Mouse (Mus musculus): Measurements from ENCODE around the gene Dnajc13.

The Dnajc13 gene

DNA sequence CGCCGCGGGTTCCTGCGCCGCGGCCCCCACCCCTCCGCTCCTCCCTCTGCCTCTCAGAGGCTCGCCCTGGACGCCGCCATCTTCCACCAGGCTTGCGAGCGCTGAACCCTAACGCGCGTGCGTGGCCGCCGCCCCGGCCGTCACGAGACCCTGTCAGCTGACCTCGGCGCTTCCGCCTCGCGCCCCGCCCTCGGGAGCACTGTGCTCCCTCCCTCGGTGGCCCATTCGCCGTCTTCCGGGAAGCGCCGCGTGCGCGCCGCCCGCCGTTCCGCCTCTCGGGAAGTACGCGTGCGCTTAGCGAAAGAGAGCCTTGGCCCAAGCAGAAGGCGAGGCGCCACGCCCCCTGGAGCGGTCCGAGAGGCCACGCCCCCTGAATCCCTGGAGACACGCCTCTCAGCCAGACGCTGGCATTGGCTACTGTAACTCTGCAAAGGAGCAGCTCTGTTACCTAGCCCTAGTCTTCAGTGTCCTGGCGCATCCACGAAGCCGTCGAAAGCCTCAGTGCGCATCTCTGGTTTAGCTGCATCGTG lies at the start of gene Dnajc13:
Gene Dnajc13 (minus strand): TSS at position 108 of the 530 bp plus-strand sequence.
- DNase-seq, result peak; percentile 99

DNA sequence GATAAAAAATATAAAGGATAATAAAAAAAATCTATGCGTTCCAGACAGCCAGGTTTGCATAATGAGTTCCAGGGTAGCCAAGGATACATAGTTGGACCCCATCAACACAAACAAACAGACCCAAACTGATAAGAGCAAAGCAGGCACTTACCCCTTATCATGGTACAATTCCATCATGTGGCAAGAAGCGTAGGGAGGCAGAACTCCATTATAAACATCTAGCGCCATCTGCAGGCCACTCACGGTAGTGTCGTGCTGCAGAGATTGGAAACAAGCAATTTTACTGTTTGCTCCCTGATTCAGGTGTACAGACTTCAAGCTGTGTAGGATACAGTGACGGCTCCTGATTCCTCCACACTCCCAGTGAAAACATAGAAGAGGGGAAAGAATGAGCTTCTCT lies 44.0 kb upstream of the Dnajc13 start:
- peak; percentile 31 to 67 for DNase-seq

DNA sequence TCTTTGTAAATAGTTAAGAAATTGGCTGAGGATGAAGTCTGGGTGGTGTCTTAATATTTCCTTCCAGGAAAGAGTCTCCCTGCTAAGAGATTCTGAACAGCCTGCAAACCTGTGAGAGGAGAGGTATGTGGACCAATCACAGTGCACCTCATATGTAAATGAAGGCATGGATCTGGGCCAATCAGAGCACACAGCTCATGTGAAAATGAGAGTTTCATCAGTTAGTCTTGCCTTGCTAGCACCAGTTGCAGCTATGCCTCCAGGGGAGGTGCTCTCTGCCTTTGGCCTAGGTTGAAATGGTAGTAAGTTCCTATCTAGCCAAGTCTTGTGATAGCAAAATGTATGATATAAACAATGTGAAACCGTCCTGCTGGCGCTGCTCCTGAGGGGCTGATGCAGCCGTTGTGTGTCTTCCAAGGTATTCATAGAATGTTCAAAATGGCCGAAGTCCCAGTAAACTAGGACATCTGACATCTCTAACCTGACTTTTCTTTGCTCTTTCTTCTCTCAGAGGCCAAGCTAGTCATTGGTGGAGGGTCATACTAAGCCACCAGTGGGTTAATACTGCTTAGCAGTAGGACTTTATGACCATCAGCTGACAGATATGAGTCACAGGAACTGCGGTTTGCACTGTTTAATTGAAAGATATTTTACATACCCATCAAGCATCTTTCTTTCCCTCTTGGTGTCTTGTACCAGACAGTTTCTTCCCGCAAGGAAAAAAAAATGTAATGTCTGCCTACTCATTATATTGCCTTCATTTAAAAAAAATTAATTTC lies 42.8 kb upstream of the Dnajc13 start:
- DNase-seq, result no peak

DNA sequence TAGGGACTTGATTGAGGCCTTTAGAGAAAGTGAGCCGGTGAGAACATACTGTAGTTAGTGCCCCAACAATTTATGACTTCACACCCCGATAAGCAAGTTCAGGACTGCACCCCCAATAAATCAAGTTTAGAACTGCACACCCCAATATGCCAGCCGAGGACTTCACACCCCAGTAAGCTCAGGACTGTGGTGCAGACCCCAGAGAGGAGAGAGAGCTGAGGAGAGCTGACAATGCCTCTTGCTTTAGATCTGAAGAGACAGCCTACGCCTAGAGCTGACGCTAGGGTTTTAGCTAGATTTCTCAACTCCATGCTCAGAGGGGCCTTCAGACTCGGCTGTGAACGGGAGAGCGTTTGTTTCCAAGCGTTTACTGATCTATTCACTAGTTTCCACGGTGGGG lies 42.1 kb upstream of the Dnajc13 start:
- no peak for DNase-seq

DNA sequence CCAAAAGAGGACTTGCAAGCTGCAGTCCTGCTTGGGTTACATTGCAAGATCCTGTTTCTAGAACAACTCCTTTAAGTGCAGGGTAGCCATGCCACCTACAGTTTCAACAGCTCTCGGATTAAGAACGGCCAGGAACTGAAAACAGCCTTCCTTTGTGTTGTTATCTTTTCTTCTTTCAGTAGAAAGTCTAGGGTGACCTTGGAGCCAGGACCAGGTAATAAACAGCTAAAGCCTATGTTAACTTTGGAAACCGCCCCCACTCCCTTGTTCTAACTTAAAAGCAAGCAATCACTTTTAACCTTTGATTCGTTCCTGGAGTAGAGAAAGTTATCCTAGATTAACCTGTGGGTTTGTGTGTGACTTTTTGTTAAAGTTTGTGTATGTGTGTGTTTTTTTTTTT lies 41.6 kb upstream of the Dnajc13 start:
- no peak for DNase-seq

DNA sequence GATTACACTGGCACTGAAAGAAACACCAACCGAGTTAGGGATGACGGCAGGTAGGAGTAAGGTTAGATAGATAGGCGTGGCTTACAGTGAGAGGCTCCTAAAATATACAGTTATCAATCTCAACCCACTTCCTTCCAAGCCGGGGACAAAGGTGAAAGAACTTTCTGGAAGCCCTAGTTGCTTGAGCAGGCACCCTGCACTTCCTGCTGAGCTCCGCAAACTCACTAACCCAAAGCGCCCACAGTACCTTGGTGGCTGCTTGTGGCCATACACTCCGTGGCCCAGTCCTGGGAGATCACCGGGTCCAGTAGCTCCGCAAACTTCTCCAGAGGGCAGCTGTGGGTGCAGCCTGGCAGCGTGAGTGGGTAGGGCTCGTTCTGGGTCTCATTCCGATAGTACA lies 37.8 kb upstream of the Dnajc13 start:
- no peak for DNase-seq

DNA sequence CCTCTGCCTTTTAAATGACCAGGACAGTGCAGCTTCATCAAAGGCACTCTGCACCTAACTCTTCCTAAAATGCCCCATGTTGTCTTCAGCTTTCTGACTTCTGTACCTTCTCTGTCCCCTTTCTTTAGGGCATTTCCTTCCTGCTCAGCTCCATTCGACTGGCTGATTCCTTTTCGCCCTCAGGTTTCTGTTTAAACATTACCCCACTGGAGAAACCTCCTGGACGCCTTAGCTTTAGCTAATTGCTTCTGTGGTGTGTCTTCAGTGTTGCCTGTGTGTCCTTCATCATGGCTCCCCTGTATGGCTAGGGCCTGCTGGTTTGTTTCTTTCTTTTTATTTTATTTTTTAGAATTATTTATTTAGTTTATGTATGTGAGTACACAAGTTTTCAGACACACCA lies 34.3 kb upstream of the Dnajc13 start:
- DNase-seq, result no peak

DNA sequence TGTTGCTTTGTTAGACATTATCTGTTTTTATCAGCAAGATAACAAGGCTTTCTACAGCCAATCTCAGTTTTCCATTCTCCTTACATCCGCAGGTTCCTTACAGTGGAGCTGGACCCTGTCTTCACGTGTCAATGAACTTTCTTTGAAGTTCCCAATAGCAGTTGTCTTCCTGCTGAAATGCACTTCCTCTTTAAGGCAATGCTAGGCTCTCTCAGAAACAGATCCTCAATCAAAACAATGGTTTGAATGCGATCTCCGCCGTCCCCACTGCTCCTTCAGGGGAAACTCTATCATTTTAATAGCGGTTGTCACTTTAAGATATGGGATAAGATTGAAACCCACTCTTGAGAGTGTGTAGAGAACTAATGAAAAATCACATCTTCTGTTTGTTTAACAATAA lies 22.2 kb upstream of the Dnajc13 start:
- no peak for DNase-seq

DNA sequence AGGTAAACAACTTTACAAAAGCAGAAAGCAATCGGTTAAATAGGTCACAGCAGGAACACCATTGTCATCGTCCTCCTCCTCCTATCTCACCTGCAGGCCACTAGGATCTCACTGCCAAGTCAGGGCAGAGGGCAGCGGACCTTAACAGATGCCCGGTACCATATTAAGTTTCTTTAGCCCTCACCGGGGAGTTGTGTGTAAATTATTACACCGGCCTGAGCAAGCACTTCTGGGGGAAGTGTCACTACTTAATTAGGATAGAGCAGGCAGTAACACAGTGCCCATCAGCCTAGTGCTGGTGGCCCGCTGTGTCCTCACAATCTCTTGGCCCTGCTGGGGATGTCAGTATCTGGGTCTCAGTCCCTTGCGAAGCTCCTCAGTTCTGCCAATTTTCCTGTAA lies 19.8 kb upstream of the Dnajc13 start:
- no peak for DNase-seq

DNA sequence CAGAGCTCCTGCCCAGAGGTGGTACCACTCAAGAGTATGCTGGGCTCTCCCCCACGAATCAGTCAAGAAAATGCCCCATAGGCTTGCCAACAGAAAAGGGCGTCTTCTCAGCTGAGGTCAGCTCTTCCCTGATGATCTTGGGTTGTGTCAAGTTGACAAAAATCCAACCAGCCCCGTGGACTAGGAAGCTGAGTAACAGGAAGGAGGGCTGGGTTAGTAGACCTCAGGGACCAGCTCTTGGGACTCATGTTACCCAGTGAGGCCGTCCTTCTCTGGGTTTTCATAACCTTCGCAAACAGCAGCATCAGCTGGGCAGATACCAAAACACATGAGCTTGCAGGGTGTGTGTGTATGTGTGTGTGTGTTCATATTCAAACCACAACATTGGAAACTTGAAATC lies 19.0 kb upstream of the Dnajc13 start:
- no peak for DNase-seq

DNA sequence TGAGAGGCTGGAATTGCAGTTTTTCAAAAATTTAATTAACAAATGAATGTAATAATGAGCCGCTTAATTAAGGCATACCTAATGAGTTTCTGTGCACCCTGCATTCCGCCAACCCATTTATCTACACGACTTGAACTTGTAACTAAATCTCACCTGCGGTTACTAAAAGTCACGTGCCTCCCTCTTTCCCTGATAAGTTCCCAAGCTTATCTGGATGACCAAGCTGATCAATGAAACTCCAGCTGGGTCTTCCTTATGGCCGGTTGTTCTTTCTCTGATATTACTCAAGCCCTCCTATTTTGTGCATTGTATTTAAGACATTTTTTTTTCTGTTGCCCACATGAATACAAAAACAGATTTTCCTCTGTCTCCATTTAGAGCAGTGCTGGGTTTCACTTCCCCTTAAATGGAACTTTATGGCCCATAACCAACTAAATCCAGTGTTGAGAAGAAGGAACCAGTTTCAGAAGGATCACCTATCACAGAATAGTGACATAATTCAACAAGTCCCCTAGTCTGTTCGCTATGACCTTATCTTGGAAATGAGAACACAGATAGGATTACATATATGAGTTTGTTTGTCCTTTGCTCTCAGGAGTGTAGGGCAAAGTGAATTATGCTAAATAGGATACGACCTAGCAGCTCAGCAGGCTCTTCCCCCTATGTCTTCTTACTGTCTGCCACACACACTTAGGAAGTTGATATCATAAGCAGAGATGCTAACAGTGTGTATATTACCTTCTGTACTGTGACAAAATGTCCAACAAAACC lies 18.2 kb upstream of the Dnajc13 start:
- DNase-seq, result no peak

DNA sequence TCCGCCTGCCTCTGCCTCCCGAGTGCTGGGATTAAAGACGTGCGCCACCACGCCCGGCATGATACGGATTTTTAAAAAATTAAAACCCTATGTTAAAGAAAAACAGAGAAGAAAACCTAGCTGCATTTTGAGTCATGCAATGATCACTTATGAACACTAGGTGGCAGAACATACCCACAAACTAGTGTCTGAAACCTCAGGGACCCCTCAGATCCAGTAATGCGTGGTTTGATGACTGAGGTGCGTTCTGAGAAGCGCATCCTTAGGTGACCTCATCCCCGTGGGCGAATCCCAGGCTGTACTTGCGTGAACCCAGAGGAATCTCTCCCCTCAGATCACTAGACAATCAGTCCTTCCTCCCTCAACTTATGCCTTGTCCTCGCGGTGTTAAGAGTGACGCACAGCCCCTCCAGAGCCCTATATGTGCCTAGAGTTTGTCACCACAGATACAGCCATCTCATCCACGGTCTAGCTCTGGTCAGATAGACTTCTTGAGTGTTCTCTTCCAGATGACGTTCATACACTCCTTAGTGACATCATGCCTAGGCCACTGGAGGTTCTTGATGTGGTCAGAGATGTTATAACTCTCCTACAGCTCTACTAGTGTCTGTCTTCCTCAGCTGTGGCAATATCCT lies 14.9 kb upstream of the Dnajc13 start:
- DNase-seq, result peak in 1 of 2 experiments; percentile 13

DNA sequence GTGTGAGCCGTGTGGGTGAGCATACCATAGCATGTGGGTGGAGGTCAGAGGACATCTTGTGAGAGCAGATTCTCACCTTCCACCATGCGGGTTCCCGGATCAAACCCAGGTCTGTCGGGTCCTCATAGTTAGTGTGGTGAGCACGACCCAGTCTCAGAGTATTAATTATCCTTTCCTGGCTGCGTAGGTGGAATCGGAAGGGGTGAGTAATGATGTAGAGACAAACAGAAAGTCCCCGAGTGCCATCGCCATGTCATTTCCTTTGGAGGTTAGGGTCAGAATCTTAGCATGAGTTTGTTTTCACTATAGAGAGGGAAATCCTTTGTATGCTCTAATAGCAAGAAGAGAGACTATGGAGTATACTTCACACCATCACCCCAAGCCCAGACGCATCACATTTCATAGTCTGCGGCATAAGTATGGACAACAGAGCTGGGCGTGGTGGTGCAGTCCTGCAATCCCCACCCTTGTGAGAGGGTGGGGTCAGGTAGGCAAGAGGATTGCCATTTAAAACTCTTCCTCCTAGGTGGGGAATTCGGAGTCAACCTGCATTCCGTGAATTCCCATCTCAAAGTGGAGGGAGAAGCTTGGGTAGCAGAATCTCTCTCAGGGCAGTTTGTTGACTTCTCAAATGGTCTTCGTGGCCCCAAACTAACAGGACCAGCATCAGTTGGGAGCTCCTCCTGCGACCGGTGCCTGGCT lies 12.5 kb upstream of the Dnajc13 start:
- no peak for DNase-seq

DNA sequence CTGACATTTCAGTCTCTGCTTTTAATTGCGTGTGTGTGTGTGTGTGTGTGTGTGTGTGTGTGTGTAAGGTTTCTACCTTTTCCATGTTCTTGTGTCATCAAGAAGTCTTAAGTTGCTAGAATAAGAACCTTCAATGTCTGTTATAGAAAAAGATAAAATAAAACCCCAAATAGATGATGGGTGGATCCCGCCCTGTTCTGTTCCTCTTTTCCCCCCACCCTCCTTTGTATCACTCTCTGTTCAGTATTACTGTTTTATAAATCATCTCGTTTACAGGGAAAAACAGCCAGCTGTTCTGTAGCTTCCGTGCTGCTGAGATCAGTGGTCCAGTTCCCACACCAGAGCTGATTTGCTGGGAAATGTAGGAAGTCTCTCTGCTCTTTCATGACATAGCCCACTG lies 9.3 kb upstream of the Dnajc13 start:
- DNase-seq, result no peak

DNA sequence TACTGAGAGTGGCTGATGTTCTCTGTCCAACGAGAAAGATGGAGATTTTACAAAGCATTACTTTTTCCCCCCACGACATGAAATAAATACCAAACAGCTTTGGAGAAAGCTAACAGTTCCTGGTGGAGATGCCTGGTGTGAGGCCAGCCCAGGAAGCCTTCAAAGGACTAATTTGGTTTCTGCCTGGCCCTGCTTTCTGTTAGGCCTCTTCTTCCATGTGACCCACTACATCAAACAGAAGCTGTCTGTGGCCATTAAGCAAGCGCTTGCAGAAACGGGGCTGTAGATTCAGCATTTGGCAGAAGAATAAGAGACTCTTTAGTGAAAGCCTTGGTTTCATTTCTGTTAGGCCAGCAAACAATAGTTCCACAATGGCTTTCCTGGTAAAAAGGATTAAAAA lies 8.9 kb upstream of the Dnajc13 start:
- no peak for DNase-seq

DNA sequence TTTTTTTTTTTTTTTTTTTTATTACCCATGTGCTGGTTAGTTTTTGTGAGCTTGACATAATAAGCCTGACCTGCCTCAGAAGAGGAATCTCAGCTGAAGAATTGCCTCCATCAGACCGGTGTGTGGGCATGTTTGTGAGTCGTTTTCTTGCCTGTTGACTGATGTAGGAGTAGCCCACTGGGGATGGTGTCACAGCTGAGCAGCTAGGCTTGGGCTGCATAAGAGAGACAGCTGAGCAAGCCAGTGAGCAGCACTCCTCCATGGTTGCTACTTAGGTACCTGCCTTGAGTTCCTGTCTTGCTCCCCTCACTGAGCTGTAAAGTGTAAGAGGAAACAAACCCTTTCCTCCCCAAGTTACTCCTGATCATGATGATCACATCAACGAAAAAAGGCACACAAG lies 7.2 kb upstream of the Dnajc13 start:
- DNase-seq, result no peak

DNA sequence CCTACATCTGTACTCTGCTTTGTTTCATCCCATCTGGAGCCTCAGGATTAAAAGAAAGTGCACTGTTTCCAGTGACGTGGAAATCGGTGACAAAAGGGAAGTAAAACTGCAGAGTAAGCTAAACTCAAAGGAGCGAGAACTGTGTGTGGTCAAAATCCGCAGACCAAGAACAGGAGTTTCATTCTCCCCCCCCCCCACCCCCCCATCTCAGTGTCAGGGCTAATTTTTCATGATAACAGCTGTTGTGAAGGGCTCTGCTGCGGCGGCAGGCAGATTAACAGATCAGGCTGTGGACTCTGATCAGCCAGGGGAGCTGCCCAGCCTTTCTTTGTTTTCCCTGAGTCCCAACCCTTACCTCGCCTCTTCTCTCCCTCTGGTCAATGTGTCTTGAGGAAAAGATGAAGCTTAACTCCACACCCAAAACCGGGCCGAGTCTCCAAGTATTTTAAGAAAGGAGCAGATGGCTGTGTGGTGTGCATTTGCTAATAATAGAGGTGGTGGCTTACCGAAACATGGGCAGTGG lies 6.7 kb upstream of the Dnajc13 start:
- DNase-seq, result no peak

DNA sequence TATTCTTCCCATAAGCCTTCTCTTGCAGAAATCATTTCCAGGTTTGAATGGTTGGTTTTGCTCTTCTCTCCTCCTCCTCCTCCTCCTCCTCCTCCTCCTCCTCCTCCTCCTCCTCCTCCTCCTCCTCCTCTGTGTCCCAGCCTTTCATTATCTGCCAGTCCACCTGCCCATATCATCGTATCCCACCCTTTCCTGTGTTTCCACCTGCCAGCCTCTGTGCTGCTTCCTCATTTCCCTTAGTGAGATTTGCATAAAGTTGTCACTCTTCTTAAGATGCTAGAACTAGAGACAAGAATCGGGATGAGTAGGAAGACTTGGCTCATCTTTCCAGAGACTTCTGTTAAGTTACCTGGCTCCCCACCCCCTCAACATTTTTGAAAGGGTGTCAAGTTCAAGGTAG lies 1.8 kb upstream of the Dnajc13 start:
- no peak for DNase-seq

DNA sequence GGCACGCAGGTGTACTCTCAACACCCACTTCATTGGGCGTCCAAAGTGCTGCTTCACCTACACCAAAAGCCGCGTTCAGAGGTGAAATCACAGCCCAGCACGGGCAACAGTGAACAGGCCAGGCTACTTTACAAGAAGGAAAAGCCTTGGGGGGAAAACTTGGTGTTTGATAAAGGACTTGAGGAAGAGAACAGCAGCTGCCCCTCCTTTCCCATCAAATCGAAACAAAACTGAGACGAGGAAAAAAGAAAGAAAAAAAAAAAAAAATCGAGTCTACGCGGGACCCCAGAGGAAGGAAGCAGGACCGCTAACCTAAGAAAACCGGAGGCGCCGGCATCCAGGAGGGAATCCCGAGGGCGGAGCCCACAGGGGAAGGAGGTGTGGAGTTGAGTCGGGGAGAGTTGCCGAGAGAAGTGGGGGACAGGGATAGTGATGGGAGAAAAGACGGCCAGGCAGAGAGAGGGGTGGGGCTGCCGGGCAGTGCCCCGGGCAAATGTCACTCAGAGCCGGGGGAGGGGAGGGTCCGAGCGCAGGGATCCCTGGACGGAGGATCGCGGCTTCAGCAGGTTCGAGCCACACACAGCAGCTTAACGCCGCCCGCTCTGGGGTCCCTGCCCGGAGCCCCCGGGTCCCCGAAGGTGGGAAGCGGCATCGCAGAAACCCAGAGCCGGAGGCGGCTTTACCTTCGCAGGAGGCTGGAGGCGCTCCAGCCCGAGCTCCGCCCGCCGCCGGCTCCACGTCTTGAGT lies 541 bp downstream of the Dnajc13 start:
- DNase-seq, result no peak

DNA sequence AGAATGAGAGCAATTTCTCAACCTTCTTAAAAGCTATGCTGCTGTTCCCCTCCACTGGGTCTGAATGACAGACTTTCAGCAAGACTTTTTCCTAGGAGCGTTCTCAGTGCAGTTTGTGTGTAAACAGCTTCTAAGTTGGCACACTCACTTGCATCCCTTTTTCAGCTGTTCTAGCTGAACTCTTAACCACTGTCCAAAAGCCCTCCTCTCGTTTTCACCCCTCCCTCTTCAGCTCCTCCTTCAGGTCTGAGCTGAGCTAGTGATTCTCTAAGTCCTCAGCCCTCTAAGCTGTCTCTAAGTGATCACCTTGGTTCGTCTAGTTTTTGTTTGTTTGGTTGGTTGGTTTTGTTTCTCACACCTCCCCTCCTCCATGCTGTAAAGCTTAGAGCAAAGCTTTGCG lies 2.4 kb downstream of the Dnajc13 start:
- DNase-seq, result no peak

DNA sequence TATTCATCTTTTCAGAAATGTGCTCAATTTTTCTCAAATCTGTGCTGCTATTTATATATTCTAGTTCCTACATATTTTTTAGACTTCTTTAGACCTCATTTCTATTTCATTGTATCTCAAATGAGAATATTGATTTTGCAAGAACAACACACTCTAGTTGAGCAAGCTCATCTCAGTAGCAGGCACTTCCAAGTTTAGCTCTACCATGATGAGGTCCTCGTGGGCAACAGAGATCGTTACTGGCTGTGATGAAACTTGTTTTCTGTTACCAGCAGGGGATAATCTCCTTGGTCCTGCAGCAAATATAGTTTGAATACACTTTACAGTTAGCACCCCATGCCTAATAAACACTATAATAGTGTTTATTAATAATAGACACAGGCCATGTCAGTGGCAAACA lies 6.6 kb downstream of the Dnajc13 start:
- no peak for DNase-seq

Measured in spleen, adult 18-20 months (tissue).